Comparison of ENCODE assay signal across 9 mouse cellular contexts in the genomic region with DNA sequence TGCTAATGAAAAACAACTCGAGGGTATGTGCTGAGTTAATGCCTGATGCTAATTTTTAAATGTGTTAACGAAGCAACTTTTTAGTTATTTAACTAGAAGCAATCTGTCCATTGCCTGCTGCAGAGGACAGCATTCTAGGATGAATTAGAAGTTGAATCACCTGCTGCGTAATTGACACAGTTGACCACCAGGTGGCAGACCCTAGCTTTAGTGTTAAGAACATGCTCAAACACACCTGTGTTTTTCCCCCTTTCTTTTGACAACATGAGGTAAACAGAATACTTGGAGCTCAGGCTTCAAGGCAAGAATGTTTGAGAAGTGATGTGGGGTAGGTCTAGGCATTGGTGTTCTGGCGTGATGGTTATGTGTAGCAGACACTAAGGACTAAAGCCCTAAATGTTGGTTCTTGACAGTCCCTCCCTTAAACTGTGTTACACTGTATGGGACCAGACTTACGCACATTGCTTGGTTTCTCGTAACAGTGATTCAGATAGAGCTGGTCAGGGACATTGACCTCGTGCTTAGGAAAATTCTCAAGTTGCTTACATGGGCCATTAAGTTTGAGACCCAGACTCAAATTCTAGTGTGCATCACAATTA. TPM values are rescaled to one million over a fixed set of nuclear protein-coding genes. Genes with fewer than 3 reads are reported as not detected.
DNase-seq lines count a peak whose midpoint lies in the region; ATAC-seq and TF ChIP-seq lines count a peak whose summit lies in the region.
"Had no signal": no experiment of that assay in that cellular context is flagged by ENCODE, and none has a peak within 500 bp of the region (broad histone marks: within the 10 kb centered on the region; RNA-seq: fewer than 3 reads in every experiment).

No protein-coding gene starts in this region.

- no peak overlapping the region for H3K27ac ChIP-seq in embryonic facial prominence, embryonic 14.5 days (replicated peaks; ENCODE audit: low read depth, low read length)
- H3K27ac ChIP-seq in liver, embryonic 14.5 days, result no peak overlapping the region
- H3K27ac ChIP-seq in neural tube, embryonic 14.5 days (ENCODE audit: low read depth, low read length), result no peak overlapping the region
- H3K27ac ChIP-seq: lung, embryonic 15.5 days had no signal

- peak; percentile 62 for DNase-seq in urinary bladder, postnatal 25 days (ENCODE audit: low spot score)
- DNase-seq in urinary bladder, postnatal 4 days (ENCODE audit: low spot score in 2 of 2), result no peak
- DNase-seq in brain, adult 2 months (ENCODE audit: low read depth, low spot score), result peak; percentile 80
- peak; percentile 71 for DNase-seq in embryonic facial prominence, embryonic 14.5 days (ENCODE audit: low spot score)
- peak; percentile 72 for DNase-seq in induced T-regulatory cell, adult 2 months (ENCODE audit: low read depth)
- DNase-seq in liver, embryonic 14.5 days (ENCODE audit: low read depth in 3 of 3, low spot score in 3 of 3), result no peak

- no peak for TF ChIP-seq EP300 in liver, embryonic 14.5 days (IDR thresholded peaks at IDR 0.05; ENCODE audit: low read depth)

- no peak for ATAC-seq in embryonic facial prominence, embryonic 14.5 days (ENCODE audit: low read depth)
- no peak for ATAC-seq in liver, embryonic 14.5 days (ENCODE audit: insufficient read depth)
- peak; percentile 49; the same call in 1 of the 2 replicates for ATAC-seq in neural tube, embryonic 14.5 days (ENCODE audit: low read depth)
- no peak; the same call in 1 of the 2 replicates for ATAC-seq in megakaryocyte-erythroid progenitor cell, adult 5-6 weeks (replicated peaks; ENCODE audit: low FRiP score, low TSS enrichment, poor library complexity, severe bottlenecking)

- H3K4me3 ChIP-seq in embryonic facial prominence, embryonic 14.5 days (ENCODE audit: low read depth, low read length), result no peak overlapping the region
- H3K4me3 ChIP-seq in liver, embryonic 14.5 days (ENCODE audit: insufficient read depth in 1 of 2, low read depth in 2 of 2, low read length in 2 of 2), result no peak overlapping the region
- H3K4me3 ChIP-seq in neural tube, embryonic 14.5 days (ENCODE audit: low read depth, low read length), result no peak overlapping the region
- H3K4me3 ChIP-seq: lung, embryonic 15.5 days had no signal

- no peaks in the 10 kb centered on the region for H3K9me3 ChIP-seq in embryonic facial prominence, embryonic 14.5 days (ENCODE audit: control insufficient read depth, low read length)
- no peaks in the 10 kb centered on the region for H3K9me3 ChIP-seq in liver, embryonic 14.5 days (ENCODE audit: control insufficient read depth, low read length)
- no peaks in the 10 kb centered on the region for H3K9me3 ChIP-seq in neural tube, embryonic 14.5 days (ENCODE audit: control insufficient read depth, low read length)
- H3K9me3 ChIP-seq: lung, embryonic 15.5 days had no signal

- H3K27me3 ChIP-seq in embryonic facial prominence, embryonic 14.5 days (replicated peaks; ENCODE audit: control insufficient read depth, insufficient read depth, low read length), result no peaks in the 10 kb centered on the region
- H3K27me3 ChIP-seq in liver, embryonic 14.5 days (ENCODE audit: control insufficient read depth, insufficient read depth, low read length), result no peaks in the 10 kb centered on the region
- no peaks in the 10 kb centered on the region for H3K27me3 ChIP-seq in neural tube, embryonic 14.5 days (ENCODE audit: control insufficient read depth, insufficient read depth, low read length)
- H3K27me3 ChIP-seq: lung, embryonic 15.5 days had no signal

- H3K4me2 ChIP-seq in embryonic facial prominence, embryonic 14.5 days (ENCODE audit: low read depth, low read length), result no peak overlapping the region
- H3K4me2 ChIP-seq in liver, embryonic 14.5 days (ENCODE audit: low read depth), result no peak overlapping the region
- no peak overlapping the region for H3K4me2 ChIP-seq in neural tube, embryonic 14.5 days (ENCODE audit: low read depth, low read length)
- H3K4me2 ChIP-seq: lung, embryonic 15.5 days had no signal

- H3K9ac ChIP-seq in embryonic facial prominence, embryonic 14.5 days (ENCODE audit: low read depth, low read length), result no peak overlapping the region
- H3K9ac ChIP-seq in liver, embryonic 14.5 days (replicated peaks), result no peak overlapping the region
- H3K9ac ChIP-seq in neural tube, embryonic 14.5 days (replicated peaks; ENCODE audit: low read depth, low read length), result no peak overlapping the region
- H3K9ac ChIP-seq: lung, embryonic 15.5 days had no signal

- H3K36me3 ChIP-seq in embryonic facial prominence, embryonic 14.5 days (ENCODE audit: control insufficient read depth, insufficient read depth, low read length), result peaks cover 51% of the 10 kb centered on the region
- H3K36me3 ChIP-seq in liver, embryonic 14.5 days (replicated peaks; ENCODE audit: control insufficient read depth, insufficient read depth, low read depth), result no peaks in the 10 kb centered on the region
- H3K36me3 ChIP-seq in neural tube, embryonic 14.5 days (ENCODE audit: control insufficient read depth, insufficient read depth, low read length), result peaks cover 5% of the 10 kb centered on the region; the same call in 1 of the 2 replicates

- peak; percentile 62 for TF ChIP-seq CTCF in liver, embryonic 14.5 days (IDR thresholded peaks at IDR 0.05; ENCODE audit: low read depth)

- WGBS in embryonic facial prominence, embryonic 14.5 days, result 43% methylated on average over 7 of the region's 7 CpGs
- WGBS in liver, embryonic 14.5 days (ENCODE audit: insufficient replicate concordance), result 38% methylated on average over 7 of the region's 7 CpGs
- WGBS in neural tube, embryonic 14.5 days, result 51% methylated on average over 7 of the region's 7 CpGs

- H3K4me1 ChIP-seq in embryonic facial prominence, embryonic 14.5 days (ENCODE audit: control insufficient read depth, insufficient read depth, low read length), result no peaks in the 10 kb centered on the region
- no peaks in the 10 kb centered on the region for H3K4me1 ChIP-seq in liver, embryonic 14.5 days (replicated peaks; ENCODE audit: control insufficient read depth in 2 of 2, insufficient read depth in 2 of 2, low read length in 1 of 2)
- no peaks in the 10 kb centered on the region for H3K4me1 ChIP-seq in neural tube, embryonic 14.5 days (ENCODE audit: control insufficient read depth, insufficient read depth, low read length)
- H3K4me1 ChIP-seq: lung, embryonic 15.5 days had no signal

RNA-seq across cellular contexts. Expression of gene Igsf10, which starts 22.8 kb away (rescaled TPM):
- 24.3 and 26.0 TPM in 2 replicates for polyA plus RNA-seq in embryonic facial prominence, embryonic 14.5 days (2014; fragmentation: Nextera tagmentation; extraction: Ambion mirVana)
- 0.18 and 0.26 TPM in 2 replicates for polyA plus RNA-seq in liver, embryonic 14.5 days (2012; rRNA removed)
- polyA plus RNA-seq in liver, embryonic 14.5 days (2014; fragmentation: Nextera tagmentation; extraction: Ambion mirVana), result 0.28 and 0.38 TPM in 2 replicates
- polyA plus RNA-seq in neural tube, embryonic 14.5 days (2014; fragmentation: Nextera tagmentation; extraction: Ambion mirVana), result 3.1 and 3.6 TPM in 2 replicates
- 0.04 TPM in 1 of 2 replicates, not detected in the other for total RNA-seq in megakaryocyte-erythroid progenitor cell, adult 5-6 weeks (2014; fragmentation: Nextera tagmentation)
- 0.19 TPM in 1 of 2 replicates, not detected in the other for total RNA-seq in megakaryocyte-erythroid progenitor cell, adult 5-6 weeks (2017)

RNA-seq across cellular contexts. Expression of gene P2ry12, which starts 58.7 kb away (rescaled TPM):
- polyA plus RNA-seq in embryonic facial prominence, embryonic 14.5 days (2014; fragmentation: Nextera tagmentation; extraction: Ambion mirVana), result 2.8 and 3.7 TPM in 2 replicates
- polyA plus RNA-seq in liver, embryonic 14.5 days (2012; rRNA removed), result 1.1 and 1.2 TPM in 2 replicates
- polyA plus RNA-seq in liver, embryonic 14.5 days (2014; fragmentation: Nextera tagmentation; extraction: Ambion mirVana), result 1.9 and 2.5 TPM in 2 replicates
- polyA plus RNA-seq in neural tube, embryonic 14.5 days (2014; fragmentation: Nextera tagmentation; extraction: Ambion mirVana), result 10.4 and 11.0 TPM in 2 replicates
- total RNA-seq in megakaryocyte-erythroid progenitor cell, adult 5-6 weeks (2014; fragmentation: Nextera tagmentation), result not detected in 2 replicates
- total RNA-seq in megakaryocyte-erythroid progenitor cell, adult 5-6 weeks (2017), result not detected in 2 replicates

Comparison
In these comparisons a context has a peak if more than half of its experiments do, and no peak if none do; other contexts are left out.
1. DNase-seq: peak in urinary bladder, postnatal 25 days (single experiment), brain, adult 2 months (single experiment), embryonic facial prominence, embryonic 14.5 days (single experiment) and induced T-regulatory cell, adult 2 months (single experiment); none in urinary bladder, postnatal 4 days (0 of 2) and liver, embryonic 14.5 days (0 of 3).